Mouse (Mus musculus) liver, postnatal 0 days (tissue): ENCODE measurements around the gene Gm3625. TPM values are rescaled to one million over a fixed set of nuclear protein-coding genes. Genes with fewer than 3 reads are reported as not detected.
A peak's percentile ranks its signal among the peaks of the same experiment; 100 is the strongest.

ENCODE experiments used
- ATAC-seq: fragments of 200-750 bp; cut with Nextera tagmentation; 2 replicates; pipeline ENCODE4 v1.8.0; 2017; ENCODE audit warnings: mild to moderate bottlenecking, moderate library complexity
- DNase-seq: peaks from one replicate; pipeline ENCODE4 v3.0.0-alpha.2; 2016
- H3K27ac ChIP-seq: fragments of 300-500 bp; sonication (generic); 2 replicates; pipeline ENCODE4 v1.5.1; 2014; ENCODE audit warnings: antibody characterized with exemption, moderate library complexity, mild to moderate bottlenecking, low read depth
- H3K27me3 ChIP-seq: fragments of 300-500 bp; sonication (generic); 2 replicates; pipeline ENCODE4 v1.6.1; 2014; ENCODE audit warnings: low read length, control low read depth, mixed read lengths; ENCODE audit not compliant: insufficient read depth
- H3K36me3 ChIP-seq: fragments of 300-500 bp; sonication (generic); replicated peaks from 2 replicates; pipeline ENCODE4 v1.6.1; 2014; ENCODE audit warnings: mild to moderate bottlenecking, control low read depth, low read length, moderate library complexity, mixed read lengths; ENCODE audit not compliant: insufficient read depth
- H3K4me1 ChIP-seq: fragments of 300-500 bp; sonication (generic); 2 replicates; pipeline ENCODE4 v1.6.1; 2014; ENCODE audit warnings: antibody characterized with exemption, mild to moderate bottlenecking, control low read depth; ENCODE audit not compliant: insufficient read depth
- H3K4me2 ChIP-seq: fragments of 300-500 bp; sonication (generic); 2 replicates; pipeline ENCODE4 v1.6.1; 2014; ENCODE audit warnings: low read depth, mild to moderate bottlenecking, low read length, moderate library complexity, mixed read lengths
- H3K4me3 ChIP-seq: fragments of 300-500 bp; sonication (generic); 2 replicates; pipeline ENCODE4 v1.5.1; 2014; ENCODE audit warnings: low read depth, low read length
- H3K9ac ChIP-seq: fragments of 300-500 bp; sonication (generic); replicated peaks from 2 replicates; pipeline ENCODE4 v1.6.1; 2014; ENCODE audit warnings: mild to moderate bottlenecking, moderate library complexity
- H3K9me3 ChIP-seq: fragments of 300-500 bp; sonication (generic); 2 replicates; pipeline ENCODE4 v1.6.1; 2016; ENCODE audit warnings: mild to moderate bottlenecking, control low read depth, low read length, mixed read lengths
- CTCF ChIP-seq: sonication (generic); IDR thresholded peaks from 2 replicates; pipeline ENCODE4 v1.5.1; 2016; ENCODE audit warnings: antibody characterized with exemption, low read depth
- EP300 ChIP-seq: IDR thresholded peaks from 2 replicates; pipeline ENCODE4 v1.6.1; 2016; ENCODE audit warnings: antibody characterized with exemption, low read depth, mild to moderate bottlenecking
- WGBS: fragments of 180-500 bp; shearing (Covaris S2); extraction: QIAGEN DNeasy Blood & Tissue Kit; methylation state at CpG from one replicate; pipeline ENCODE4 v1.1.7; 2014; ENCODE audit not compliant: insufficient replicate concordance; 5-methylcytosine and 5-hydroxymethylcytosine counted together
- polyA plus RNA-seq: library from polyadenylated mRNA; unstranded; fragments of >200 nt; fragmentation: Nextera tagmentation; extraction: Ambion mirVana; gene quantifications from 2 replicates; pipeline ENCODE4 v1.2.1, GENCODE M21; 2015

Gm3625 gene
- polyA plus RNA-seq, 1 experiment from 2014 or later: not detected

GRCm38 (mm10) chr12:4606625-4607024 lies 13.9 kb upstream of the Gm3625 start:
- Histone ChIP-seq H3K27me3 (no peaks in the 10 kb centered on the region), H3K9ac (no peak overlapping the region), H3K4me2 (no peak overlapping the region), H3K4me3 (no peak overlapping the region), H3K36me3 (0 out of 2 replicates have a peak, but pooled peaks cover 3% of the 10 kb centered on the region), H3K27ac (no peak overlapping the region), H3K9me3 (no peaks in the 10 kb centered on the region), H3K4me1 (peaks cover 5% of the 10 kb centered on the region; the same call in 1 of the 2 replicates)
- DNase-seq (no peak), ATAC-seq (no peak)
- TF ChIP-seq EP300: no peak
- no peak for TF ChIP-seq CTCF
- 56% methylated on average over 3 of the region's 3 CpGs for WGBS

GRCm38 (mm10) chr12:4599713-4600112 lies 7.0 kb upstream of the Gm3625 start:
- DNase-seq (no peak), ATAC-seq (no peak)
- no peak overlapping the region for H3K4me3 ChIP-seq
- H3K4me1 ChIP-seq: peaks cover 21% of the 10 kb centered on the region
- H3K4me2 ChIP-seq: no peak overlapping the region
- H3K27me3 ChIP-seq: no peaks in the 10 kb centered on the region
- no peak overlapping the region for H3K27ac ChIP-seq
- no peaks in the 10 kb centered on the region; the same call in 1 of the 2 replicates for H3K36me3 ChIP-seq
- TF ChIP-seq CTCF (no peak), EP300 (no peak)
- no peaks in the 10 kb centered on the region for H3K9me3 ChIP-seq
- no peak overlapping the region for H3K9ac ChIP-seq
- 40% methylated on average over 4 of the region's 4 CpGs for WGBS

- peaks cover 28% of the 10 kb centered on the region for H3K4me1 ChIP-seq
- H3K9me3 ChIP-seq: no peaks in the 10 kb centered on the region
- ATAC-seq: 0 out of 2 replicates have a peak, but pooled peaks have one; percentile 45
- no peak overlapping the region for H3K4me3 ChIP-seq
- WGBS: 63% methylated on average over 8 of the region's 8 CpGs
- H3K27ac ChIP-seq: no peak overlapping the region
- H3K9ac ChIP-seq: no peak overlapping the region
- H3K36me3 ChIP-seq: no peaks in the 10 kb centered on the region; the same call in 1 of the 2 replicates
- DNase-seq: no peak
- no peak overlapping the region for H3K4me2 ChIP-seq
- no peaks in the 10 kb centered on the region for H3K27me3 ChIP-seq
- TF ChIP-seq CTCF: no peak
- no peak for TF ChIP-seq EP300
These were observed 6.1 kb upstream of the Gm3625 start for GRCm38 (mm10) chr12:4598666-4599428.

GRCm38 (mm10) chr12:4595055-4595454 lies 2.3 kb upstream of the Gm3625 start:
- H3K4me2 ChIP-seq: peak overlapping the region; percentile 80
- 29% methylated on average over 6 of the region's 6 CpGs for WGBS
- H3K27ac ChIP-seq: no peak overlapping the region
- DNase-seq (no peak), ATAC-seq (no peak)
- 0 out of 2 replicates have a peak overlapping the region, but pooled peaks have one; percentile 9 for H3K4me3 ChIP-seq
- no peaks in the 10 kb centered on the region; the same call in 1 of the 2 replicates for H3K36me3 ChIP-seq
- peaks cover 24% of the 10 kb centered on the region for H3K4me1 ChIP-seq
- no peaks in the 10 kb centered on the region for H3K27me3 ChIP-seq
- H3K9ac ChIP-seq: no peak overlapping the region
- no peaks in the 10 kb centered on the region for H3K9me3 ChIP-seq
- no peak for TF ChIP-seq EP300

- Histone ChIP-seq H3K4me2 (peak overlapping the region; percentile 80), H3K36me3 (no peaks in the 10 kb centered on the region; the same call in 1 of the 2 replicates), H3K27ac (peak overlapping the region; percentile 98), H3K9ac (peak overlapping the region; percentile 98), H3K9me3 (no peaks in the 10 kb centered on the region), H3K4me1 (peaks cover 18% of the 10 kb centered on the region), H3K4me3 (peak overlapping the region; percentile 80), H3K27me3 (no peaks in the 10 kb centered on the region)
- DNase-seq (no peak), ATAC-seq (no peak)
- 23% methylated on average over 9 of the region's 9 CpGs for WGBS
- TF ChIP-seq CTCF: no peak
- no peak for TF ChIP-seq EP300
These were observed 1.2 kb upstream of the Gm3625 start for GRCm38 (mm10) chr12:4593930-4594391.

GRCm38 (mm10) chr12:4593166-4593929 lies 621 bp upstream of the Gm3625 start:
- Histone ChIP-seq H3K4me1 (peaks cover 18% of the 10 kb centered on the region), H3K9ac (peak overlapping the region; percentile 98), H3K27ac (peak overlapping the region; percentile 98), H3K4me2 (peak overlapping the region; percentile 80), H3K9me3 (no peaks in the 10 kb centered on the region), H3K36me3 (no peaks in the 10 kb centered on the region; the same call in 1 of the 2 replicates), H3K27me3 (no peaks in the 10 kb centered on the region), H3K4me3 (peak overlapping the region; percentile 80)
- DNase-seq: peak; percentile 69
- 0% methylated on average over 43 of the region's 80 CpGs for WGBS
- TF ChIP-seq CTCF (no peak), EP300 (no peak)
- peak; percentile 87 for ATAC-seq
